Mouse (Mus musculus) neutrophil, adult 5-6 weeks (primary cell): ENCODE data around the gene Sh3gl2. TPM values are rescaled to one million over a fixed set of nuclear protein-coding genes. Genes with fewer than 3 reads are reported as not detected.

Experiments used
- ATAC-seq: fragments of 151-379, 151-347 bp; 2 replicates; pipeline ENCODE4 v1.8.0; 2017; ENCODE audit warnings: mild to moderate bottlenecking, moderate TSS enrichment; ENCODE audit not compliant: insufficient number of reproducible peaks, poor library complexity, low FRiP score, severe bottlenecking; ENCODE audit errors: extremely low read depth
- total RNA-seq: library from RNA; stranded (forward); fragments of 200-1000 nt; gene quantifications from 2 replicates; pipeline ENCODE4 v1.2.3, GENCODE M21; 2017

Sh3gl2 gene
- not detected in 2 replicates for total RNA-seq

- ATAC-seq, result no peak
Measured at GRCm38 (mm10) chr4:85205071-85205635, at the start of gene Sh3gl2. Gene Sh3gl2, plus strand, starts transcription at chr4:85205126.

DNA sequence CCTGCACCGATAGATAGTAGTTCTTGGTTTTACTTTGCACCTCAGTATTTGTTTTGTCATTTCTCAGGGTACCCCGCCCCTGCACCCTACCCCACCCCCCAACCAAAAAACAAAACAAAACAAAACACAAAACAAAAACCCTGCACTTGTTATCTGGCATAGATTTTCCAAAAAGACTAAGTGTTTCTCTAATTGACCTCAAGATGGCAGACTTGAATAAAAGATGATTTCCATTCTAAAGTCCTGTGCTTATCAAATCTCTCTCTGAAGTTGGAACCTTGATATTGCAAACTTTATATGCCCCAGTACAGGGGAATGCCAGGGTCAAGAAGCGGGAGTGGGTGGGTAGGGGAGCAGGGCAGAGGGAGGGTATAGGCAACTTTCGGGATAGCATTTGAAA lies 43.8 kb upstream of the Sh3gl2 start:
- no peak for ATAC-seq

- no peak for ATAC-seq
Measured at GRCm38 (mm10) chr4:85162468-85163312, 42.2 kb upstream of the Sh3gl2 start.

DNA sequence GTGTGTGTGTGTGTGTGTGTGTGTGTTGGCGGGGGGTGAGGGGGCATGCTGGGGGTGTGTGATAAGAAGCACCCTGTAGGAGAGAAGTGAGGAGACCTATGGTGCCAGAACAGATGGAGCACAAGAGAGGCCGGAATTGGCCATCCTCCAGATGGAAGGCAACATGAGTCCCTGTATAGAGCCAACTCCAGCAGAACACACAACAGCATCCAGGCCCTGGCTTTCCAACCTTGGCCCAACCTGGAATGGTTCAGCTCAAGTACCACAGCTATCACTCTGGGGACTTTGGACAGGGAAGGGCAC lies 41.7 kb upstream of the Sh3gl2 start:
- ATAC-seq, result no peak

DNA sequence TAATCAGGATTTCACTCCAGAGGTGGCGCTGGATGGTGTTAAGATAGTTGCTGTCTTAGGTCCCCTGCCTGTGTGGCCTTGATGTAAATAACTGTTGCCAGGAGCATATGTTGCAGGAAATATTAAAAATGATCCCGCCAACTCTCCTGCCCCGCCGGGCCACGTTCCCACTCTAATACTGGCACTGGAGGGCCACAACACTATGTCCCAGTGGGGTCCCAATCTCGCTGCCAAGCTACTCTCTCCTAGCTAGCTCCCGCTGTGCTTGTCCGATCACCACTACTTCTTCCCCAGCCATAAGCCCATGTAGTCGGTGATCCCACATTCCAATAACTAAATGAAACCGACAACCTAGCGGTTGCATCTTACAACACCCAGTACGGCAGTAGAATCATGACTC lies 36.9 kb upstream of the Sh3gl2 start:
- ATAC-seq, result no peak

DNA sequence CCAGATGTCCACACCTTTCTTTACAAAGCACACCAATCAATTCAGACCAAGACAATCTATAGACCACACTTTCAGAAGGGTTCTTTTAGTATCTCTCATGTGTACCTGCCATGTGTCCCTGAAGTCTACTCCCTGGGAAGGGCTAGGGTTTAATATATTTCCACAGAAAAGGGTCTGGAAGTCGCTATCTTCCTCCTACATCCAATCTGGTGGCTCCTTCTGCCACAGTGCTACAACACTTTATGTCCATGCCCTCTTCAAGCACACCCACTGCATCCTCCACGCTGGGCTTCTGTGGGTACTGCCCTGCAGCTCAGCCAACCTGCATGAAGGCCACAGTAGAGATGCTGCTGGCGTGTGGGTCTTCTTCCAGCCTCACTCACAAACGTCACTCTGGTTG lies 29.5 kb upstream of the Sh3gl2 start:
- ATAC-seq, result no peak

DNA sequence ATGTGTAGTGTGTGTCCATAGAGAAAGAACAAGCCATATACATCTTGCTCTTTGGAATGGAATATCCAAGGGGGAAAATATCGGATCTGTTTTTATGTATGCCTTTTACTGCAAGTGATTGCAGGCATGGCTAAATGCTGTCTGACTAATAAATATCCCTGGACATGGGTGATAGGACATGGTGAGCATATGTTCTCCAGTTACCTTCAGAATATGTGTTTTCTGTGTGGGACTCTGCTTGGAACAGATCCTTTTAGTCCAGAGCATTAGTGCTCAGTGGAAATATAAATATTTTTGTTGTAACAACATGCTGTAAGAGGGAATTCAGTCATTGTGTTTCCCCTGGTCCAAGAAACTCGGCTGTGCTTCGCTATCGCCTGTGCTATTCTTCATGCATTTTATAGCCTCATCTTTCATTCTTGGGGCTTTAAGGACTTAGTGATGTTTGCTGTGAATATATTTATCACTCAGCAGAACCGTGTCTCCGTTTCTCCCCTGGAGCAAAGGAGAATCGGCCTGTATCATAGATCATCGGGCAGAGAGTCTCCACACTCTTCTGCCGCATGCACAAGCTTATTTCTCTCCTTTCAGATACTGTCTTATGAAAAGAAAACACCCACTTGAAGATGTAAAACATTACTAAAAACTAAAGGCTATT lies 26.4 kb upstream of the Sh3gl2 start:
- no peak for ATAC-seq

GRCm38 (mm10) chr4:85186011-85186410 lies 18.9 kb upstream of the Sh3gl2 start:
- ATAC-seq, result no peak

DNA sequence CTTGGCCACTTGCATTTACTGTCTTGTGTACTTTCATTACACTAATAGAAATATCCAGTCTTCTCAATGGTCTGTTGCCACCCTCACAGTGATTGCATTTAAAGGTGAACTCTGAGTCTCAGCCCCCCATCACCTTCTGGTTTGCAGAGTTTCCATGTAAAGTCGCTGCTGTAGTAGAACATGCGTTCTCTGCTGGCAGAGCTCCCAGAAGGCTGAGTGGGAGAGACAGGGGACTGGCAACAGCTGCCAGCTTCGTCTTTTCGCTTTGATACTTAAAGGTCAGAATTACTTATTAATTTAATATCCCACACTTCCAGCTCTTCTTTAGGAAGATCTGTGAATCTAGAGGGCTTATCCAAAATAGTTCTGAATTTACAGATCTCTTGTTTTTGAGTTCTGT lies 8.7 kb upstream of the Sh3gl2 start:
- no peak for ATAC-seq

DNA sequence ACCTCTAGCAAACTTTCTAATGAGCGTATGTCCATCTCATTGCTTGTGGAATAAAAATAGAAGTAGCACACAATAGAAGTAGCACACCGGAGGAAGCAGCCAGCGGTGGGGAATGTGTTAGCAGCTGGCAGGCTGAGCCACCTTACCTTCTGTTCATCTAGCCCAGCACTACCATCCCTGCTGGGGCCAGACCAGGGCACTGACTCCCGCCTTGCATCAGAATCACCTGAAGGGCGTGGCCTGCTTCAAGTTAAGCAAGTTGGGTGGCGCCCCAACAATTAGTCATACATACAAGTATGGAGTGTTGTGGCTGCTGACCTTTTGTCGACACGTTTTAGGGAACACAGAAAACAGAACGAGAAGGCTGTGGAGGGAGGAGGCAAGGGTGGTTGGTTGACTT lies 6.5 kb upstream of the Sh3gl2 start:
- no peak for ATAC-seq

GRCm38 (mm10) chr4:85202582-85202981 lies 2.3 kb upstream of the Sh3gl2 start:
- ATAC-seq, result no peak

DNA sequence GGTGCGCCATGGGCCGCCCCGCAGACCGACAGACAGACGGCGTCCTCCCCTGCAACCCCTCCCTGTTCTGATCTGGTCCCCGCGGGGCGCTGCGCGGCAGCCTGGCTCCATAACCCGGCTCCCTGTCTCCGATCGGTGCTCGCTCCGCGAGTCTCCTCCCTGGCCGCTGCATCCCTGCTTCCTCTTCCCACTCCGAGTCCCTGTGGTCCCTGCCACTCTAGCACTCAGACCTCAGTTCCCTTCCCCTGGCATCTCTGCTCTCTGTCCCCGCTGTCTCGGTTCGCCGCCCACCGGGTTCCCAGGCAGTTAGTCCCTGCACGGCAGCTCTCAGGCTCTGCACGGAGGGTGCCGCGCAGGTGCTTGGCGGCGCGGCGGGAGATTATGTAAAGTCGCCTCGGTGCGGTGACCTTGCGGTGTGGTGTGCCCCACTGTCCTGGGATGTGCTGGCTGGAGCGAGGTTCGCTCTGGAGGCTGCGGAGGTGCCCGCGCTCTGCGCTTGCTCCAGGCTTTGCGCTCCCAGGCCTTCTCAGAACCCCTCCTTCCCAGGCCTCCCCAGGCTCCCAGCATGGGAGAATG lies 798 bp downstream of the Sh3gl2 start:
- ATAC-seq, result no peak

DNA sequence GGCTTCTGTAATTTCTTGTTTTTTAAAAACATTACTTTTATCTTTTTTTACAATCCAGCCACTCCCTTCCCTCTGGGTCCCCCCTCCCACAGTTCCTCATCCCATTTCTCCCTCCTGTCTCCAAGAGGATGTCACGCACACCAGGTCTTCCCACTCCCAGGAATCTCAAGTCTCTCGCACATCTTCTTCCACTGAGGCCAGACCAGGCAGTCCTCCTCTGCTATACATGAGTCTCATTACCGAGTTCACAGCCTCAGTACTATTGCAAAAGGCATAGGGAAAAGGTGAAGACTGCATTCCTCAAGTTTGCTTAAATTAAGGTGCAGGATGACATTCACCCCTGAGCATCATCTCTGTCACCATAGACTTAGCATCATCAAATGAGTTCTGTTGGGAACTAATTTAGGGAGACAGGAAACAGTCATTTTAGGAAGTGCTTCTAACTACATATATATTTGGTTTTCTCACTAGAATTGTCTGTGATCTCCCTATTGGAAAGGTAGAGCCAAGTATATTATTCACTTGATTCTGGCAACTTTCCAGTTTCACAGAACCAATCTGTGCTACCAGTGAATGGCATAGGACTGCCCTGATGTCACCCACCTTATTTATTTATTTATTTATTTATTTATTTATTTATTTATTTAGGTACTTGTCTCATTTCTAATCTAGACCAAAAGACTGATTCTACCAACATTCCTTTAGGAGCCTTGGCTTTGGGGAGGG lies 1.9 kb downstream of the Sh3gl2 start:
- ATAC-seq, result no peak

- ATAC-seq, result no peak
Measured at GRCm38 (mm10) chr4:85207515-85207914, 2.6 kb downstream of the Sh3gl2 start.

GRCm38 (mm10) chr4:85208531-85208930 lies 3.6 kb downstream of the Sh3gl2 start:
- no peak for ATAC-seq

- no peak for ATAC-seq
Measured at GRCm38 (mm10) chr4:85210953-85211352, 6.0 kb downstream of the Sh3gl2 start.

GRCm38 (mm10) chr4:85217003-85217402 lies 12.1 kb downstream of the Sh3gl2 start:
- no peak for ATAC-seq

DNA sequence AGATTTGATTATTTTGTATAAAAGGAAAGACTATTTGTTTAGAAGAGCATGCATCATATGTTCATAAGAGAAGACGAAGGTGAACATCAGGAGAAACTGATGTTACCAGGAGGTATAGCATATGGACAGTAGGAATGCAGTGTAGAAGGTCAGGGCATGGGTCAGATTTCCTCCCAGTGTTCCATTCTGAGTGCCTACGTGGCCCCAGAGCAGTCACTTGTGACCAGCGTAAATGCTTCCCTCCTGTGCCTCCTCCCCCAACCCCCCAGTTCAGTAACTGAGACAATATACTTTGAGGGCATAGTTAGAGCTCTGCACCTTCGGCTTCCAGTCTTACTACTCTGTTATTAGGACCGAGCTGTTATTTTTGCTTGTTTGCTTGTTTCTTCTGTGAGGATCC lies 17.8 kb downstream of the Sh3gl2 start:
- ATAC-seq, result no peak

DNA sequence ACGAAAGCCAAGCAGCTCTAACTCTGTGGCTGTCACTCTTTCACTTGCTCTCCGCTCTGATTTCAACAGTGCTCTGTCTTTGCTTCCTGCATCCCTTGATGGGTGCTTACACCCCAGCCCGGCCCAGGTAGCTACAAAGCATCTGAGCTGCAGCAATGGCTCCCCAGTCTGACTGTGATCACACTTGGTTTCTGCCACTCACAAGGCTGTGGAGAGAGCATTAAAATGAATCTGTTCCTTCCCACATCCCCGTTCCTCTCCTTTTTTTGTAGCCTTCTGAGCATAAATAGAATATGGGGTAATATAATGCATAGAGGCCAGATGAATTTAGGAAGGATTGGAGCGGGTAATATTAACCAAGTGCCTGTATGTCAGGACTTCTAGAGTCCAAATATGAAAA lies 21.8 kb downstream of the Sh3gl2 start:
- no peak for ATAC-seq
